Mouse (Mus musculus) forebrain, postnatal 0 days (tissue): ENCODE measurements around the gene Glb1l. TPM values are rescaled to one million over a fixed set of nuclear protein-coding genes. Genes with fewer than 3 reads are reported as not detected.
A peak's percentile ranks its signal among the peaks of the same experiment; 100 is the strongest.

Source experiments
- ATAC-seq: fragments of 200-750 bp; cut with Nextera tagmentation; 2 replicates; pipeline ENCODE4 v1.8.0; 2017; ENCODE audit warnings: mild to moderate bottlenecking, moderate library complexity
- DNase-seq: peaks from one replicate; pipeline ENCODE4 v3.0.0-alpha.2; 2015
- H3K27ac ChIP-seq: fragments of 300-500 bp; sonication (generic); 2 replicates; pipeline ENCODE4 v1.5.1; 2014; ENCODE audit warnings: low read depth, mild to moderate bottlenecking, antibody characterized with exemption, low read length, moderate library complexity, mixed read lengths
- H3K27me3 ChIP-seq: fragments of 300-500 bp; sonication (generic); 2 replicates; pipeline ENCODE4 v1.6.1; 2014; ENCODE audit warnings: mild to moderate bottlenecking, low read length, mixed read lengths; ENCODE audit not compliant: insufficient read depth
- H3K36me3 ChIP-seq: fragments of 300-500 bp; sonication (generic); 2 replicates; pipeline ENCODE4 v1.6.1; 2014; ENCODE audit warnings: mild to moderate bottlenecking, moderate library complexity; ENCODE audit not compliant: insufficient read depth
- H3K4me1 ChIP-seq: fragments of 300-500 bp; sonication (generic); 2 replicates; pipeline ENCODE4 v1.6.1; 2014; ENCODE audit warnings: antibody characterized with exemption; ENCODE audit not compliant: insufficient read depth
- H3K4me2 ChIP-seq: fragments of 300-500 bp; sonication (generic); 2 replicates; pipeline ENCODE4 v1.6.1; 2014; ENCODE audit warnings: low read depth, mild to moderate bottlenecking, moderate library complexity
- H3K4me3 ChIP-seq: fragments of 300-500 bp; sonication (generic); 2 replicates; pipeline ENCODE4 v1.5.1; 2014; ENCODE audit warnings: low read depth, low read length, mixed read lengths
- H3K9ac ChIP-seq: fragments of 300-500 bp; sonication (generic); 2 replicates; pipeline ENCODE4 v1.6.1; 2014; ENCODE audit warnings: mild to moderate bottlenecking
- H3K9me3 ChIP-seq: fragments of 300-500 bp; sonication (generic); 2 replicates; pipeline ENCODE4 v1.6.1; 2016; ENCODE audit warnings: low read length
- CTCF ChIP-seq: sonication (generic); IDR thresholded peaks from 2 replicates; pipeline ENCODE4 v1.5.1; 2016; ENCODE audit warnings: antibody characterized with exemption, control low read depth, low read depth
- WGBS: fragments of 180-500 bp; shearing (Covaris S2); extraction: QIAGEN DNeasy Blood & Tissue Kit; methylation state at CpG from one replicate; pipeline ENCODE4 v1.1.7; 2014; 5-methylcytosine and 5-hydroxymethylcytosine counted together
- polyA plus RNA-seq: library from polyadenylated mRNA; unstranded; fragments of >200 nt; fragmentation: Nextera tagmentation; extraction: Ambion mirVana; gene quantifications from 2 replicates; pipeline ENCODE4 v1.2.1, GENCODE M21; 2015
- total RNA-seq: library from RNA; depleted of rRNA; stranded (reverse); fragments of >200 nt; gene quantifications from 2 replicates; pipeline ENCODE4 v1.2.3, GENCODE M21; 2014

Gene Glb1l
- total and polyA plus RNA-seq, 2 experiments from 2014 or later, result 12.4 to 15.0 TPM

DNA sequence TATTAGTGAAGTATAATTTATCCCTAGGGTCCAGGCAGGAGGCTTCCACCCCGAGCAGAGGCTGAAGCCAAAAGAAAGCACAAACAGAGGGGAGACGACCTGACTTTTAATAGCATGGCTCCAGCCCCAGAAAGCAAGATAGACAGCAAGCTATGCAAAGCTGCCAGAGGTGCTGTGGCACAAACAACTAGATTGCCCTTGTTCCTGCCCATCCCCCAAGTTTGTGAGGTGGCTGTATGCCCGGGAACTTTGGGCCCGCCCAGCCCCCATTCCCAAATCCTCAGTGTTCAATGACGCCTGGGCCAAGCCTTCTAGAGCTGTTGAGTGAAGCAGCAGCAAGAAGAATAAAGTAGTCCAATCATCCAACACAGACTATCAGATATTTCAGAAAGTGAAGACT, 4.3 kb upstream of the Glb1l start:
- Histone ChIP-seq H3K4me3 (no peak overlapping the region), H3K27ac (no peak overlapping the region), H3K4me2 (no peak overlapping the region), H3K9ac (no peak overlapping the region), H3K9me3 (no peaks in the 10 kb centered on the region), H3K27me3 (peaks cover 3% of the 10 kb centered on the region; the same call in 1 of the 2 replicates), H3K36me3 (peaks cover 38% of the 10 kb centered on the region), H3K4me1 (peaks cover 13% of the 10 kb centered on the region)
- TF ChIP-seq CTCF, result no peak
- WGBS, result 61% methylated on average over 5 of the region's 5 CpGs
- no peak for ATAC-seq
- DNase-seq, result no peak

- Histone ChIP-seq H3K4me2 (no peak overlapping the region), H3K9ac (no peak overlapping the region), H3K27me3 (no peaks in the 10 kb centered on the region), H3K9me3 (no peaks in the 10 kb centered on the region), H3K4me3 (no peak overlapping the region), H3K27ac (no peak overlapping the region), H3K36me3 (peaks cover 38% of the 10 kb centered on the region), H3K4me1 (peaks cover 16% of the 10 kb centered on the region)
- DNase-seq, result no peak
- ATAC-seq, result no peak
- TF ChIP-seq CTCF, result no peak
- WGBS, result 78% methylated on average over 2 of the region's 2 CpGs
These were observed 3.8 kb upstream of the Glb1l start for GRCm38 (mm10) chr1:75214442-75214841.

- no peak for ATAC-seq
- 95% methylated on average over 7 of the region's 7 CpGs for WGBS
These were observed 2.5 kb upstream of the Glb1l start for GRCm38 (mm10) chr1:75213096-75213495.

DNA sequence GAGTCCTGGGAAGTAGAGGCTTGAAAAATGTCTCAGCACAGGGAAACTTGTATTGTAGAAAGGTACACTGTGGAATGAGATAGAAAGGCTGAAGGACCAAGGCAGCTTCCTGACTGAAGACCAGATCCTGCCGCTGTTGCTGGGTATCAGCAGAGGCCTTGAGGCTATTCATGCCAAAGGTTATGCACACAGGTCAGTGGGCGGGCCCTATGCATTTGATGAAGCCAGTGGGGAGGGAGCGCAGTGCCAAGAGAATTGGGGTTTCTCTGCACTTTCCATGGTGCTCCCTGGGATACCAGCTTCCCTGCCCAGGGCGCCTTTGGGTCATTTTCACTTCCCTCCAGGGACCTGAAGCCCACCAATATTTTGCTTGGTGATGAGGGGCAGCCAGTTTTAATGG, 1.9 kb upstream of the Glb1l start:
- no peaks in the 10 kb centered on the region for H3K27me3 ChIP-seq
- no peaks in the 10 kb centered on the region for H3K9me3 ChIP-seq
- H3K27ac ChIP-seq, result no peak overlapping the region
- no peak for TF ChIP-seq CTCF
- no peak overlapping the region for H3K4me2 ChIP-seq
- H3K9ac ChIP-seq, result no peak overlapping the region
- 88% methylated on average over 4 of the region's 4 CpGs for WGBS
- peaks cover 18% of the 10 kb centered on the region; the same call in 1 of the 2 replicates for H3K4me1 ChIP-seq
- H3K4me3 ChIP-seq, result no peak overlapping the region
- DNase-seq (no peak), ATAC-seq (no peak)
- peaks cover 38% of the 10 kb centered on the region for H3K36me3 ChIP-seq

More at GRCm38 (mm10) chr1:75213096-75213495, 2.5 kb upstream of the Glb1l start:
- no peak for DNase-seq
- H3K36me3 ChIP-seq, result peaks cover 38% of the 10 kb centered on the region
- no peaks in the 10 kb centered on the region for H3K9me3 ChIP-seq
- no peak overlapping the region for H3K4me2 ChIP-seq
- no peaks in the 10 kb centered on the region for H3K27me3 ChIP-seq
- no peak overlapping the region for H3K9ac ChIP-seq
- H3K27ac ChIP-seq, result no peak overlapping the region
- no peak for TF ChIP-seq CTCF
- peaks cover 18% of the 10 kb centered on the region; the same call in 1 of the 2 replicates for H3K4me1 ChIP-seq
- H3K4me3 ChIP-seq, result no peak overlapping the region

DNA sequence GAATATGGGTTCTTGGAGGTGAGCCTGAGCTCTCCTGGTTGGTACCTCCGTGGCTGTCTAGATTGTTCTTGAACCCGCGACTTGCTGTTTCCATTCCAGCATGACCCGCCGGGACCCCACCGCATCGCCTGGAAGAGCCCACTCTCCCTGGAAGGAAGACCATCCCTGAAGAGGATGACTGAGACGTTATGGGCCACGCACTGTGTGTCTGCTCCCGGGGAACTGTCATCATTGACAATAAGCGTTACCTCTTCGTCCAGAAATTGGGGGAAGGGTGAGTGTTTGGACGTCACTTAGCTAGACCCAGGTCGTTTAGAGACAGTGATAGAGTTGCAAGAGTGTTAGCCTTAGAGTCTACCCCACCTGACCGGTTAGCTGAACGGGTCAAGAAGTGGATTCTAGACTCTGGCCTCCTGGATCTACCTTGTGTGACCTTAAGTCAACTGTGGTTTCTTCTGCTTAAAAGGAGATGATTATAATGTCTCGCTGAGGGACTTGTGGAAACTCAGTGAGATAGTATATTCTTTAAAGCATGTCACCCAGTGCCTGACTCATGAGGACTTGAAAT, 612 bp upstream of the Glb1l start:
- H3K9ac ChIP-seq, result peak overlapping the region; percentile 89
- peak overlapping the region; percentile 84 for H3K4me3 ChIP-seq
- no peaks in the 10 kb centered on the region for H3K27me3 ChIP-seq
- peak overlapping the region; percentile 74 for H3K4me2 ChIP-seq
- WGBS, result 16% methylated on average over 17 of the region's 17 CpGs
- peaks cover 18% of the 10 kb centered on the region; the same call in 1 of the 2 replicates for H3K4me1 ChIP-seq
- DNase-seq, result no peak
- no peak for TF ChIP-seq CTCF
- peaks cover 38% of the 10 kb centered on the region for H3K36me3 ChIP-seq
- no peak; the same call in 1 of the 2 replicates for ATAC-seq
- no peaks in the 10 kb centered on the region for H3K9me3 ChIP-seq
- peak overlapping the region; percentile 62; the same call in 1 of the 2 replicates for H3K27ac ChIP-seq

DNA sequence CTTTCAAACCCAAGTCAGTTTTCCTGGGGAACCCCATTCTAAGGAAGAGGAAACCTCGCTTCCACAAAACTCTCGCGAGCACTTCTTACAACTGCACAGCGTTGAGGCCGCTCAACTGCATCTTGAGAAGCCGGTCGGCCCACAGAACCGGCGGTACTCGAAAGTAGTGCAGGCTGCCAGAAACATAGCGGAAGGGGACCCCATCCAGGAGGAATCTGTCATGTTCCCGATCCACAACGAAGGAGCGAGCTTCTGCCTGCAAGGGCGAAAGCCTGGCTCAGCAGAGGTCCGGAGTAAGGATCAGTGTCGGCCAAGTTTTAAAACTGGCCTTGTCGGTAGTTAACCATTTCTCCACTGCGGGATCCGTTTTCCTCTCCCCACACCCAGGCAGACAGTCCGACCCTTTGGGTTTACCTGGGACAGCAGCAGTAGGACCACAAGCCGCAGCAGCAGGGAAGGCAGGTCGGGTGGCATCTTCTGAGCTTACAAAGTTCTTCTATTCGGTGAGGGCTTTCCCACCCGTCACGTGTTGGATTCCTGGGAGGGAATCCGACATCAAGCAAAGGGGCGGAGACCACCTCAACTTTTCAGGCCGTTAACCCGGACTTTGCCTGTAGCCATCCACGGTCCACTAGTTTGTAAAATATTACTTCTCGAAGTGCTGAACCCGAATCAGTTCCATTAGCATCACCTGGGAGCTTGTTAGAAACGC, 1.5 kb downstream of the Glb1l start:
- no peaks in the 10 kb centered on the region for H3K9me3 ChIP-seq
- DNase-seq, result no peak
- ATAC-seq, result no peak
- no peak overlapping the region for H3K27ac ChIP-seq
- 16% methylated on average over 34 of the region's 34 CpGs for WGBS
- H3K4me2 ChIP-seq, result peak overlapping the region; percentile 45
- H3K4me1 ChIP-seq, result peaks cover 18% of the 10 kb centered on the region; the same call in 1 of the 2 replicates
- TF ChIP-seq CTCF, result no peak
- no peaks in the 10 kb centered on the region for H3K27me3 ChIP-seq
- peak overlapping the region; percentile 30 for H3K4me3 ChIP-seq
- peaks cover 20% of the 10 kb centered on the region for H3K36me3 ChIP-seq
- H3K9ac ChIP-seq, result peak overlapping the region; percentile 45

DNA sequence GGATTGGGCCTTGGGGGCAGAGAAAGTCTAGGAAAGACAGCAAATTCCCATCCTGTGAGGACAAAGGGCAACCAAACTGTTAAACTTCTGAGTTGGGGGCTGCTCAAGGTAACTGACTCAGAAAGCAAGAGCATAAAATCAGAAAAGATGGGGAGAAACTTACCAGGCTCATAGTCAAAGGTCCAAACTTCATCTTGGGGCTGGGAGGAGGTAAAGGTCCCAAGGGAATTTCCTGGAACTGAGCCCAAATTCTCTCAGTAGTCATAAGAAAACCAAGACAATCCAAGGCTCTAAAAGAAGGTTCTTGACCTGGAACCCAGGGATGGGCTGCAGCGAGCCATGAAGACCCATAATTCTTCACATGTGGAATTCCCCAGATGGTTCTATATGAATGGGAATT, 9.4 kb downstream of the Glb1l start:
- Histone ChIP-seq H3K4me2 (no peak overlapping the region), H3K4me3 (no peak overlapping the region), H3K27ac (no peak overlapping the region), H3K27me3 (no peaks in the 10 kb centered on the region), H3K4me1 (no peaks in the 10 kb centered on the region), H3K36me3 (peaks cover 35% of the 10 kb centered on the region), H3K9ac (no peak overlapping the region), H3K9me3 (no peaks in the 10 kb centered on the region)
- WGBS, result 86% methylated on average over 1 of the region's 1 CpGs
- no peak for TF ChIP-seq CTCF
- DNase-seq (no peak), ATAC-seq (no peak)
